Comparison of ENCODE assay signal across 35 mouse cellular contexts in genomic region chr2:38672496-38672895, GRCm38 (mm10). TPM values are rescaled to one million over a fixed set of nuclear protein-coding genes. Genes with fewer than 3 reads are reported as not detected.
"Had no signal": no experiment of that assay in that cellular context is flagged by ENCODE, and none has a peak within 500 bp of the region (broad histone marks: within the 10 kb centered on the region; RNA-seq: fewer than 3 reads in every experiment).

No protein-coding gene starts in this region.

- H3K27ac ChIP-seq: gastrocnemius, adult 2 months; heart, embryonic 10.5 days; hindbrain, embryonic 10.5 days; hindbrain, embryonic 12.5 days; hindbrain, embryonic 14.5 days; intestine, embryonic 15.5 days; layer of hippocampus, adult 2 months; limb, embryonic 13.5 days; limb, embryonic 15.5 days; liver, embryonic 12.5 days; liver, embryonic 14.5 days had no signal

- H3K9ac ChIP-seq: heart, embryonic 12.5 days; hindbrain, embryonic 12.5 days; hindbrain, embryonic 14.5 days; intestine, embryonic 15.5 days; limb, embryonic 13.5 days; limb, embryonic 15.5 days; liver, embryonic 12.5 days; liver, embryonic 14.5 days had no signal

- H3K4me3 ChIP-seq: gastrocnemius, adult 2 months; heart, embryonic 10.5 days; heart, embryonic 12.5 days; hindbrain, embryonic 10.5 days; hindbrain, embryonic 12.5 days; intestine, embryonic 15.5 days; layer of hippocampus, adult 2 months; limb, embryonic 13.5 days; limb, embryonic 15.5 days; liver, embryonic 12.5 days had no signal

- DNase-seq: gastrocnemius, adult 2 months; gastrocnemius, postnatal 10 days; gastrocnemius, postnatal 25 days; heart, adult 18-20 months; heart, postnatal 14 days; heart, postnatal 36 days; kidney, adult 18-20 months; kidney, adult 8-10 months; kidney, postnatal 10 days; kidney, postnatal 25 days; kidney, postnatal 4 days; left cerebral cortex, postnatal 4 days had no signal

- H3K36me3 ChIP-seq: heart, embryonic 10.5 days; heart, embryonic 12.5 days; hindbrain, embryonic 10.5 days; hindbrain, embryonic 12.5 days; intestine, embryonic 15.5 days; limb, embryonic 13.5 days; limb, embryonic 15.5 days; liver, embryonic 12.5 days had no signal

- H3K4me1 ChIP-seq: intestine, embryonic 15.5 days had no signal

- H3K9me3 ChIP-seq: heart, embryonic 10.5 days; heart, embryonic 12.5 days; hindbrain, embryonic 10.5 days; hindbrain, embryonic 12.5 days; intestine, embryonic 15.5 days; limb, embryonic 13.5 days; limb, embryonic 15.5 days; liver, embryonic 12.5 days had no signal

RNA-seq across cellular contexts. Expression of gene Nr5a1, which starts 41.8 kb away (rescaled TPM):
- total RNA-seq: gastrocnemius, adult 2 months; gastrocnemius, postnatal 10 days; gastrocnemius, postnatal 25 days; granulocyte monocyte progenitor cell, adult 5-6 weeks; heart, adult 18-20 months; heart, adult 8-10 months; heart, postnatal 36 days; layer of hippocampus, adult 2 months; layer of hippocampus, postnatal 10 days; layer of hippocampus, postnatal 25 days; left cerebral cortex, adult 18-20 months; left cerebral cortex, postnatal 25 days; liver, adult 2 months had no signal
- polyA plus RNA-seq: heart, embryonic 10.5 days; heart, embryonic 12.5 days; heart, embryonic 14.5 days; heart, embryonic 16.5 days; hindbrain, embryonic 16.5 days; inflammation-experienced regulatory T-cells, adult 6 months; limb, embryonic 11.5 days; limb, embryonic 13.5 days; liver, adult 2 months; liver, embryonic 12.5 days; liver, embryonic 14.5 days had no signal
